Mouse (Mus musculus) C2C12 (cell line): ENCODE measurements around the gene Pten. TPM values are rescaled to one million over a fixed set of nuclear protein-coding genes. Genes with fewer than 3 reads are reported as not detected.
"Not testable (repeated sequence)": the region's sequence is repeated elsewhere in the genome, so short reads cannot be mapped to it uniquely, and the experiment has no call there.

Experiments
- H3K27me3 ChIP-seq: one replicate; pipeline ENCODE4 v1.6.1; 2011; ENCODE audit not compliant: control insufficient read depth, insufficient read depth, insufficient read length
- H3K36me3 ChIP-seq: one replicate; pipeline ENCODE4 v1.6.1; 2011; ENCODE audit not compliant: control insufficient read depth, insufficient read depth
- H3K4me3 ChIP-seq: one replicate; pipeline ENCODE4 v1.5.1; 2011; ENCODE audit warnings: mild to moderate bottlenecking, control low read depth; ENCODE audit not compliant: poor library complexity, insufficient read depth, severe bottlenecking
- H3K79me2 ChIP-seq: one replicate; pipeline ENCODE4 v1.6.1; 2011; ENCODE audit not compliant: control insufficient read depth, insufficient read depth
- H3K79me3 ChIP-seq: one replicate; pipeline ENCODE4 v1.6.1; 2011; ENCODE audit warnings: low read depth, control low read depth
- H3ac ChIP-seq: one replicate; pipeline ENCODE3; 2011; ENCODE audit warnings: low read depth; ENCODE audit not compliant: control insufficient read depth, insufficient read length
- CEBPB ChIP-seq: IDR thresholded peaks from one replicate; pipeline ENCODE4 v1.6.1; 2011; ENCODE audit warnings: low read depth, mild to moderate bottlenecking, control low read depth, moderate library complexity
- CTCF ChIP-seq: IDR thresholded peaks from one replicate; pipeline ENCODE4 v1.5.1; 2011; ENCODE audit not compliant: control insufficient read depth, insufficient read depth, insufficient read length
- FOSL1 ChIP-seq: IDR thresholded peaks from one replicate; pipeline ENCODE4 v1.8.0; 2011; ENCODE audit warnings: mild to moderate bottlenecking, low read length; ENCODE audit not compliant: poor library complexity, insufficient read depth, severe bottlenecking
- MAX ChIP-seq: IDR thresholded peaks from one replicate; pipeline ENCODE4 v1.6.1; 2011; ENCODE audit warnings: mild to moderate bottlenecking, control low read depth
- MYOD1 ChIP-seq: IDR thresholded peaks from one replicate; pipeline ENCODE4 v1.6.1; 2011; ENCODE audit warnings: low read depth; ENCODE audit not compliant: control insufficient read depth, insufficient read length
- MYOG ChIP-seq: IDR thresholded peaks from one replicate; pipeline ENCODE4 v1.6.1; 2011; ENCODE audit not compliant: control insufficient read depth, insufficient read length; ENCODE audit errors: extremely low read depth
- USF1 ChIP-seq: IDR thresholded peaks from one replicate; pipeline ENCODE4 v1.6.1; 2011; ENCODE audit warnings: low read depth, mild to moderate bottlenecking, control low read depth, moderate library complexity
- polyA plus RNA-seq: library from polyadenylated mRNA; unstranded; fragments of >200 nt; fragmentation: generic; extraction: Trizol; gene quantifications from one replicate; pipeline ENCODE4 v1.2.1, GENCODE M21; 2012; ENCODE audit warnings: missing spikeins

Gene Pten
- polyA plus RNA-seq, 1 experiment: 9.6 TPM

- Histone ChIP-seq H3K36me3 (peaks cover 45% of the 10 kb centered on the region), H3K79me3 (peaks cover 33% of the 10 kb centered on the region), H3K4me3 (no peak overlapping the region), H3K27me3 (no peaks in the 10 kb centered on the region), H3K79me2 (peaks cover 84% of the 10 kb centered on the region), H3ac (no peak overlapping the region)
- no peak for TF ChIP-seq CEBPB
- TF ChIP-seq FOSL1: no peak
- no peak for TF ChIP-seq USF1
- TF ChIP-seq MYOG: no peak
- TF ChIP-seq CTCF: no peak
- TF ChIP-seq MAX: no peak
- TF ChIP-seq MYOD1: no peak
Observed at GRCm38 (mm10) chr19:32808690-32809089, 51.4 kb downstream of the Pten start.

GRCm38 (mm10) chr19:32809117-32809516 lies 51.8 kb downstream of the Pten start:
- Histone ChIP-seq H3K79me3 (peaks cover 34% of the 10 kb centered on the region), H3K79me2 (peaks cover 84% of the 10 kb centered on the region), H3ac (no peak overlapping the region), H3K27me3 (no peaks in the 10 kb centered on the region), H3K36me3 (peaks cover 44% of the 10 kb centered on the region), H3K4me3 (no peak overlapping the region)
- TF ChIP-seq USF1 (no peak), FOSL1 (no peak), MYOG (no peak), MYOD1 (no peak), CTCF (no peak), CEBPB (no peak), MAX (no peak)

GRCm38 (mm10) chr19:32818759-32819158 lies 61.5 kb downstream of the Pten start:
- H3K27me3 ChIP-seq: no peaks in the 10 kb centered on the region
- H3K79me2 ChIP-seq: peaks cover 11% of the 10 kb centered on the region
- no peak overlapping the region for H3K4me3 ChIP-seq
- peaks cover 52% of the 10 kb centered on the region for H3K36me3 ChIP-seq
- TF ChIP-seq MYOD1 (no peak), MYOG (no peak)
- no peak overlapping the region for H3ac ChIP-seq
- H3K79me3 ChIP-seq: peaks cover 2% of the 10 kb centered on the region

GRCm38 (mm10) chr19:32822959-32823358 lies 65.7 kb downstream of the Pten start:
- H3K79me3 ChIP-seq, H3K4me3 ChIP-seq, H3K27me3 ChIP-seq, H3K79me2 ChIP-seq, H3ac ChIP-seq: not testable (repeated sequence)
- peaks cover 33% of the 10 kb centered on the region for H3K36me3 ChIP-seq

GRCm38 (mm10) chr19:32826616-32827015 lies 69.3 kb downstream of the Pten start:
- H3K27me3 ChIP-seq: no peaks in the 10 kb centered on the region
- TF ChIP-seq FOSL1 (no peak), MYOD1 (no peak), CTCF (no peak), MAX (no peak), CEBPB (no peak), MYOG (no peak), USF1 (no peak)
- no peaks in the 10 kb centered on the region for H3K79me2 ChIP-seq
- H3ac ChIP-seq: no peak overlapping the region
- no peaks in the 10 kb centered on the region for H3K79me3 ChIP-seq
- peaks cover 3% of the 10 kb centered on the region for H3K36me3 ChIP-seq
- no peak overlapping the region for H3K4me3 ChIP-seq

GRCm38 (mm10) chr19:32829871-32830270 lies 72.6 kb downstream of the Pten start:
- no peaks in the 10 kb centered on the region for H3K27me3 ChIP-seq
- no peak overlapping the region for H3ac ChIP-seq
- H3K4me3 ChIP-seq: no peak overlapping the region
- no peak for TF ChIP-seq MYOG
- H3K79me3 ChIP-seq: no peaks in the 10 kb centered on the region
- no peaks in the 10 kb centered on the region for H3K79me2 ChIP-seq
- H3K36me3 ChIP-seq: no peaks in the 10 kb centered on the region
